Mouse (Mus musculus) lung, postnatal 0 days (tissue): ENCODE measurements around the gene Prrc2a.

Experiments used
- CTCF ChIP-seq: IDR thresholded peaks from 2 replicates; pipeline ENCODE4 v1.5.1; 2016; ENCODE audit warnings: antibody characterized with exemption, mild to moderate bottlenecking
- EP300 ChIP-seq: IDR thresholded peaks from 2 replicates; pipeline ENCODE4 v1.6.1; 2016; ENCODE audit warnings: antibody characterized with exemption, mild to moderate bottlenecking, control low read depth

- TF ChIP-seq CTCF (no peak), EP300 (no peak)
These were observed 11.3 kb upstream of the Prrc2a start, which contains the start of gene Aif1 for GRCm38 (mm10) chr17:35175968-35176367.
